Mouse (Mus musculus) mesoderm, embryonic 11.5 days (tissue): Measurements from ENCODE around the gene Csnk1g2.

Experiments
- DNase-seq: peaks from one replicate; pipeline ENCODE4 v3.0.0-alpha.2; 2012; ENCODE audit warnings: low read depth, low spot score

The Csnk1g2 gene

GRCm38 (mm10) chr10:80679556-80680259, 57.1 kb downstream of the Csnk1g2 start:
- no peak for DNase-seq

DNA sequence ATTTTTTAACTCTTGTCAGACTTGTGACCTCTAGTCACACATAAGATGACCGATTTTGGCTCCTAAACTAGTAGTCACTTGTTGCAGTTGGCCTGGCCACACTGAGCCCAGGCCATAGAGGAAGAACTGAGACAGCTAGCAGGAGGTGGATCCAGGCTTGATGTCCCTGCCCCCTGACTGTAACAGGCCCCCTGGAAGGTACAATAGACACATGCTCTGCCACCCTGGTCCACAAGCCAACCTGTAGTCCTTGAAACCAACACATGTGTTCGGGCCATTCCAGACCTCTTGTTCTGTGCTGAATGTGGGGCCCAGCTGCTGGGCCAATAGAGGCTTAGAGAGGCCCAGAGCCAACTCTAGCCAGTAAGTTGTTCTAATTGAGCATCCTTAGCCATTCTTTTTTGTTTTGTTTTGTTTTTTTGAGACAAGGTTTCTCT, 57.6 kb downstream of the Csnk1g2 start:
- DNase-seq = no peak

DNA sequence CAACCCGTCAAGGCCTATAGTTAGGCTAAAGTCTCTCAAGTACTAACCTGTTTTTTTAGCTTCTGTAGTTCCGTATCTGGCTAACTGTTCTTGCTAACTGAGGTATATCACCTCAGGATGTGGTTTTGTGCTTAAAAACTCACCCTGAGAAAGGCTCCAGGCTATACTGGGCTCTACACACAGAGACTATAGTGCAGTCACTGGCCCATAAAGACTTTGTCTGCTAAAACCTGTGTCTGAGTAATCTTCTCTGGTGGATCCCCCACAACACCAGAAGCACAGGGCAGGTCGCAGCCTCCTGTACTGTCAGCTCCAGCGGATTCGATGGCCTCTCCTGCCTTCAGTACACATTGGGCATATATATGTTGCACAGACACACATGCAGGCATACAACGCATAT, 59.4 kb downstream of the Csnk1g2 start:
- DNase-seq = no peak

DNA sequence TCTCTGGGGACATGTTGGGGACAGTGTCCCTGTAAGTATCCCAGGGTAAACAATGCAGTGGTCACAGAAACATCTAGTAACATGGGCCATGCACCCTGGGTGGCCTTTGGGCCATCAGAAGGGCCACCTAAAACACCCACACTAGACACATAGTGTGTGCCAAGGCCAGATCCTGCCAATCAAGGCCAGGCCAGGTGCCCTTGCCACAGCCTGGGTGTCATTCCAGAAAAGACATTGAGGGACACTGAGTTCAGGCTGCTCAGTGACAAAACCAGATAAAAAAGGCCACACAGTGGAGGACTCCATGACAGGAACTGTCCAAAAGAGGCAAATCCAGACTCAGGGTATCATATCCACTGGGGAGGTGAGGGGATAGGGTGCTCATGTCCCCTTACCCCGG, 61.0 kb downstream of the Csnk1g2 start:
- DNase-seq = no peak

GRCm38 (mm10) chr10:80684214-80684613, 61.6 kb downstream of the Csnk1g2 start:
- DNase-seq = no peak

DNA sequence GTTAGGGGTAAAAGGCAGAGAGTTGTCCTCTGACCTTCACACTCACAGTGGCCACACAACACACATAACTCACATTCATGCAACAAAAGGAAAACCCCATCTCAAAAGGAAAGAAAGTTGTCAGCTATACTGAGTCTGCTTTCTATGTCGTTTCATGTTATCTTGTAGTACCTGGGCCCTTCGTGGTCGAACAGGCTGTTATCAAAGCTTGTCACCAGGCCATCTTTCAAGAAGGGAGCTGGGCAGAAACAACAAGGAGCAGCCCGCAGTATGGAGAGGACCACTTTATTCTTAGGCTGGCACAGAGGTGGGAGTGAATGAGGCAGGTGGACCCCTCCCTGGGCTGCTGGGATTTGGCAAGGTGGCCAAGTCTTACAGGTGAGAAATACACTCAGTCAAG, 62.3 kb downstream of the Csnk1g2 start:
- DNase-seq = no peak

- DNase-seq = no peak
These were observed 64.0 kb downstream of the Csnk1g2 start for GRCm38 (mm10) chr10:80686617-80687016.

DNA sequence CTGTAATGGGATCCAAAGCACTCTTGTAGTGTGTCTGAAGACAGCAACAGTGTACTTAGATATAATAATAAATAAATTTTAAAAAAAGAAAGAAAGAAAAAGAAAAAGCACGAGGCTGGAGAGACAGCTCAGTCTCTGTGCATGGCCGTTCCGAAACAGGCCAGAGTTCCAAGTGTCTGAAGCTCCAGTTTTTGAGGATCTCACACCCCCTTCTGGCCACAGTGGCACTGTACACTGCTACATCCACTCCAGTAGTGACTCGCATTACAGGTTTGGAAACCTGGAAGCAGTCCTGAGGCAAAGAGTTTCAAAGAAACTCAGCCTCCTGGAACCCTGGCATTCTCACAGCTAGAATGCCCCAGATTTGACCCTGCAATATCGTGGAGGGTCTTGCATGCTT, 65.2 kb downstream of the Csnk1g2 start:
- peak; percentile 66 for DNase-seq
